Mouse (Mus musculus) heart, embryonic 10.5 days (tissue): ENCODE measurements around the gene Uggt1. TPM values are rescaled to one million over a fixed set of nuclear protein-coding genes. Genes with fewer than 3 reads are reported as not detected.
A peak's percentile ranks its signal among the peaks of the same experiment; 100 is the strongest.

Experiments used
- DNase-seq: peaks from one replicate; pipeline ENCODE4 v3.0.0-alpha.2; 2017; ENCODE audit warnings: low spot score
- H3K27ac ChIP-seq: fragments of 300-500 bp; sonication (generic); 2 replicates; pipeline ENCODE4 v1.5.1; 2016; ENCODE audit warnings: mild to moderate bottlenecking
- H3K27me3 ChIP-seq: fragments of 300-500 bp; sonication (generic); 2 replicates; pipeline ENCODE4 v1.6.1; 2016; ENCODE audit warnings: mild to moderate bottlenecking; ENCODE audit not compliant: poor library complexity, insufficient read depth, severe bottlenecking
- H3K36me3 ChIP-seq: fragments of 300-500 bp; sonication (generic); 2 replicates; pipeline ENCODE4 v1.6.1; 2016; ENCODE audit warnings: mild to moderate bottlenecking, moderate library complexity
- H3K4me1 ChIP-seq: fragments of 300-500 bp; sonication (generic); 2 replicates; pipeline ENCODE4 v1.6.1; 2016; ENCODE audit warnings: mild to moderate bottlenecking
- H3K4me3 ChIP-seq: fragments of 300-500 bp; sonication (generic); 2 replicates; pipeline ENCODE4 v1.5.1; 2016; ENCODE audit warnings: mild to moderate bottlenecking, moderate library complexity
- H3K9me3 ChIP-seq: fragments of 300-500 bp; sonication (generic); 2 replicates; pipeline ENCODE4 v1.6.1; 2016; ENCODE audit warnings: mild to moderate bottlenecking, moderate library complexity
- WGBS: fragments of 180-500 bp; shearing (Covaris S2); methylation state at CpG from one replicate; pipeline ENCODE4 v1.1.7; 2016; 5-methylcytosine and 5-hydroxymethylcytosine counted together
- polyA plus RNA-seq: library from polyadenylated mRNA; unstranded; fragments of >200 nt; fragmentation: Nextera tagmentation; extraction: Ambion mirVana; gene quantifications from 2 replicates; pipeline ENCODE4 v1.2.1, GENCODE M21; 2016

Gene Uggt1
- polyA plus RNA-seq, 1 experiment from 2014 or later: 51.9 TPM

GRCm38 (mm10) chr1:36228461-36228860 lies 16.1 kb downstream of the Uggt1 start:
- Histone ChIP-seq H3K27ac (no peak overlapping the region), H3K4me1 (no peaks in the 10 kb centered on the region), H3K36me3 (peaks cover 55% of the 10 kb centered on the region), H3K4me3 (no peak overlapping the region), H3K9me3 (no peaks in the 10 kb centered on the region), H3K27me3 (no peaks in the 10 kb centered on the region)
- no peak for DNase-seq
- WGBS: 85% methylated on average over 9 of the region's 9 CpGs

DNA sequence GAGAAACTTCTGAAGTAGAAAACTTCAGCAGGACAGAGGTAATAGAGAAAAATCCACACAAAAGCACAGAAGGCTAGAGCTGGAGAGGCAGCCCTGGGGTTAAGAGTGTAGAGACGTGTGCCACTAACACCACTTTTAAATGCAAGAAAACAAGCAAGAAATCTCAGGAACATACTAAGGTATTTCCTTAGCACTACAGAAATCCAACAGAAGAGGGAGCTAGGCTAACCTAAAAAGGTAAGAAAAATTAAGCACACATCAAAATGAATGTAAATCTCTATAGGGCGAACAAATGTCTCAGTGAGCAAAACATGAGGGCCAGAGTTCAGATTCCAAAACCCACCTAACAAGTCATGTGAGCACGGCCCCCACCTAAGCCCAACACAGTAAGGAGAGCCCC lies 19.9 kb downstream of the Uggt1 start:
- 85% methylated on average over 3 of the region's 3 CpGs for WGBS
- Histone ChIP-seq H3K4me3 (no peak overlapping the region), H3K36me3 (peaks cover 65% of the 10 kb centered on the region), H3K27me3 (no peaks in the 10 kb centered on the region), H3K9me3 (no peaks in the 10 kb centered on the region), H3K27ac (no peak overlapping the region), H3K4me1 (no peaks in the 10 kb centered on the region)
- no peak for DNase-seq

DNA sequence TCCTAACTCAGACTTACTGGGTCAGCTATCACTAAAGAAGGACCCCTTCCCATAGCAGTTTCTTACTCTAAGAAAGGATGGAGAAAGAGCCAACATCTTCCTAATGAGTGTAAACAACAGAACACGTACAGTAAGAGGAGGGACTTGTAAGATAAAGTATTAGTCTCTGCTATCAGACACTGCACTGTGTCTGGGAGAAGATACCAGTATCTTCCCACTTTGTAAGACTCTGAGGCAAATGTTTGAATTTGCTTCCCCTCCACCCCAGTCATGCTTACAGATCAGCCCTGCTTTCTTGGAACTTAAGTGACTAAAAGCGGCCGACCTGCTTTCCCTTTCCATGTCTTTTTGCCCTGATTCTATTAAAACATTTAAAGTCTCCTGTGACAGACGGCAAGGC lies 30.2 kb downstream of the Uggt1 start:
- H3K27me3 ChIP-seq: no peaks in the 10 kb centered on the region
- 82% methylated on average over 4 of the region's 4 CpGs for WGBS
- H3K4me1 ChIP-seq: no peaks in the 10 kb centered on the region
- peaks cover 55% of the 10 kb centered on the region for H3K36me3 ChIP-seq
- no peak for DNase-seq
- no peaks in the 10 kb centered on the region for H3K9me3 ChIP-seq
- H3K4me3 ChIP-seq: no peak overlapping the region
- H3K27ac ChIP-seq: no peak overlapping the region

DNA sequence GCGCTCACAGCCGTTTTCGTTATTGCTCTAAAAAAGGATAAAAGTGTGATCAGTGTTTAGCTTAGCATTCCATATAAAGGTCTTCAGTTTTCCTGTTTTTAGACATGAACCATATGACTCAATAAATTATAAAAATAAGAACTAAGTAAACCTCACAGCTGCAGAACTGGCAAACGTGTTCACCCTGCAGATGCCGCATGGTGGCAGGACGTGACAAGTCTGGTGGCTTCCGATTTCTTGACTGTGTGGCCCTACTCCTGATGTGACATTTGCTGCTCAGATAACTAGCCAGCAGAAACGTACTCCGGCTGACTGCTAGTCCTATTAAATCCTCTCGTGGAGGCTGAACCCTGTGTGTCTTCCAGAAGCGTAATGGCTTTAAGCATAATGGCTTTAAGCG lies 42.8 kb downstream of the Uggt1 start:
- Histone ChIP-seq H3K9me3 (no peaks in the 10 kb centered on the region), H3K4me3 (no peak overlapping the region), H3K36me3 (peaks cover 50% of the 10 kb centered on the region), H3K27me3 (no peaks in the 10 kb centered on the region), H3K4me1 (no peaks in the 10 kb centered on the region), H3K27ac (no peak overlapping the region)
- WGBS: 94% methylated on average over 12 of the region's 12 CpGs
- no peak for DNase-seq

GRCm38 (mm10) chr1:36194482-36194881 lies 50.0 kb downstream of the Uggt1 start:
- Histone ChIP-seq H3K27ac (no peak overlapping the region), H3K27me3 (no peaks in the 10 kb centered on the region), H3K4me3 (no peak overlapping the region), H3K9me3 (no peaks in the 10 kb centered on the region), H3K4me1 (no peaks in the 10 kb centered on the region; the same call in 1 of the 2 replicates), H3K36me3 (peaks cover 87% of the 10 kb centered on the region)
- WGBS: 95% methylated on average over 3 of the region's 3 CpGs
- no peak for DNase-seq

DNA sequence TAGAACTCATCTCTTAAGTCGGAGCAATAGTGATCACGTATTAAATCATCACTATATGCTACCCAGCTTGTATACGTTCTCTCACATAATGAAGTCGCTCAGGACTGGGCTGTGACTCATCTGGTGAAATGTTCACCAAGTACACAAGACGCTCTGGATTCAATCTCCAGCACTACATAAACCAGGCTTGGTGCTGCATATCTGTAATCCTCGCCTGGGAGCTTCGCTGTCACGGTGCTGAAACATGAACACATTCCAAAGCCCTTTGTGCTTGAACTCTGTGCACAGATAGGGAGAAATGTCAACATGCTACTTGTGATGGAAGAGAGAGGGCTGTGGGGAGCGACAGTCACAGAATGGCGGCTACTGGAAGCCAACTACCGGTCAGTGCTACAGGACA lies 52.6 kb downstream of the Uggt1 start:
- Histone ChIP-seq H3K4me1 (no peaks in the 10 kb centered on the region; the same call in 1 of the 2 replicates), H3K27ac (no peak overlapping the region), H3K9me3 (no peaks in the 10 kb centered on the region), H3K27me3 (no peaks in the 10 kb centered on the region), H3K4me3 (no peak overlapping the region), H3K36me3 (peaks cover 90% of the 10 kb centered on the region)
- DNase-seq: peak; percentile 84
- WGBS: 51% methylated on average over 11 of the region's 11 CpGs

- Histone ChIP-seq H3K9me3 (no peaks in the 10 kb centered on the region), H3K4me3 (no peak overlapping the region), H3K27ac (no peak overlapping the region), H3K36me3 (peaks cover 75% of the 10 kb centered on the region), H3K4me1 (no peaks in the 10 kb centered on the region), H3K27me3 (no peaks in the 10 kb centered on the region)
- WGBS: 65% methylated on average over 5 of the region's 5 CpGs
- DNase-seq: no peak
These were observed 64.5 kb downstream of the Uggt1 start for GRCm38 (mm10) chr1:36180038-36180437.

GRCm38 (mm10) chr1:36173461-36173860 lies 71.1 kb downstream of the Uggt1 start:
- Histone ChIP-seq H3K36me3 (peaks cover 80% of the 10 kb centered on the region), H3K27ac (no peak overlapping the region), H3K27me3 (no peaks in the 10 kb centered on the region), H3K4me1 (no peaks in the 10 kb centered on the region), H3K4me3 (no peak overlapping the region), H3K9me3 (no peaks in the 10 kb centered on the region)
- 82% methylated on average over 8 of the region's 8 CpGs for WGBS
- no peak for DNase-seq

- H3K4me1 ChIP-seq: no peaks in the 10 kb centered on the region
- no peaks in the 10 kb centered on the region for H3K9me3 ChIP-seq
- no peak for DNase-seq
- H3K27ac ChIP-seq: no peak overlapping the region
- H3K4me3 ChIP-seq: no peak overlapping the region
- H3K36me3 ChIP-seq: peaks cover 77% of the 10 kb centered on the region
- H3K27me3 ChIP-seq: no peaks in the 10 kb centered on the region
- WGBS: 89% methylated on average over 6 of the region's 6 CpGs
These were observed 71.6 kb downstream of the Uggt1 start for GRCm38 (mm10) chr1:36172941-36173340.

- Histone ChIP-seq H3K36me3 (peaks cover 73% of the 10 kb centered on the region), H3K4me1 (peaks cover 30% of the 10 kb centered on the region), H3K4me3 (no peak overlapping the region), H3K27me3 (no peaks in the 10 kb centered on the region), H3K9me3 (no peaks in the 10 kb centered on the region), H3K27ac (no peak overlapping the region)
- WGBS: 59% methylated on average over 8 of the region's 8 CpGs
- no peak for DNase-seq
These were observed 81.8 kb downstream of the Uggt1 start for GRCm38 (mm10) chr1:36162687-36163086.

- WGBS: 21% methylated on average over 9 of the region's 9 CpGs
- Histone ChIP-seq H3K27me3 (no peaks in the 10 kb centered on the region), H3K27ac (no peak overlapping the region), H3K4me3 (no peak overlapping the region), H3K9me3 (no peaks in the 10 kb centered on the region), H3K36me3 (peaks cover 72% of the 10 kb centered on the region), H3K4me1 (peaks cover 30% of the 10 kb centered on the region)
- DNase-seq: peak; percentile 86
These were observed 83.3 kb downstream of the Uggt1 start for GRCm38 (mm10) chr1:36161208-36161607.

GRCm38 (mm10) chr1:36160246-36160645 lies 84.3 kb downstream of the Uggt1 start:
- Histone ChIP-seq H3K27me3 (no peaks in the 10 kb centered on the region), H3K4me3 (no peak overlapping the region), H3K27ac (peak overlapping the region; percentile 49; the same call in 1 of the 2 replicates), H3K36me3 (peaks cover 72% of the 10 kb centered on the region), H3K4me1 (peaks cover 30% of the 10 kb centered on the region), H3K9me3 (no peaks in the 10 kb centered on the region)
- DNase-seq: no peak
- 71% methylated on average over 8 of the region's 8 CpGs for WGBS

DNA sequence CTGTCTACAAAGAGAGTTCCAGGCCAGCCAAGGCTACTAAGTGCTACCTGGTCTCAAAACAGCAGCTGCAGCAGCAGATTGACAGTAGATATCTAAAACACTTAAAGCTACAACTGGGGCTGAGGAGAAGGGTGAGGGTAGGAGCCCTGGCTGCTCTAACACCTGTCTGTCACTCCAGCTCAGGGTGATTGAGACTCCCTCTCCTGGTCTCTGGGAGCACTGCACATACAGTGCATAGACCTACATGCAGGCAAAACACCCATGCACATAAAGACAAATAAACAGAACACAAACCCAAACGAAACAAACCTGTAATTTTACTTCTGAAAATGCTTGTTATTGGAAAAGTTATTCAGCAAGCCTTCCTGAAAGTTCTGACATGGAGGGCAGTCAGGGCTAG lies 95.1 kb downstream of the Uggt1 start:
- DNase-seq: no peak
- no peaks in the 10 kb centered on the region for H3K9me3 ChIP-seq
- H3K4me1 ChIP-seq: 0 out of 2 replicates have a peak, but pooled peaks cover 3% of the 10 kb centered on the region
- H3K27ac ChIP-seq: no peak overlapping the region
- no peaks in the 10 kb centered on the region for H3K27me3 ChIP-seq
- peaks cover 71% of the 10 kb centered on the region for H3K36me3 ChIP-seq
- WGBS: 63% methylated on average over 1 of the region's 1 CpGs
- H3K4me3 ChIP-seq: no peak overlapping the region

DNA sequence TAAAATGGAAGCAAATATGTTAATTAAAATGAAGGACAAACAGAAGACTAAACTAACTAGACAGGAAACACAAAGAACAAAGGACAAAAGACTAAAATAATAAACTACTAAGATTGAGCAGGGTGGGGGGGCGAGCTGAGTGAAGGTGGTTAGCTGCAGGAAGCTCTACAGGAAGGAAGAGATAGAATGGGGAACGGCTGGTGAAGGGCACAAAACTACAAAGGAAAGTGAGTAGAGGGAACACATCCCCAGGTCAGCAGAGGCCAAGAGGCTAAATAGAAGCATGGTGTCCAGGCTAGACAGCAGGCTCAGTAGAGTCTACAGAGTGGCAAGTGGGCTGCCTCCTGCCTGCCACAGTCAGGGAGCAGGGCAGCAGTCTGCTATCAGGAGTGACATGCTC lies 95.7 kb downstream of the Uggt1 start:
- Histone ChIP-seq H3K4me3 (no peak overlapping the region), H3K27me3 (no peaks in the 10 kb centered on the region), H3K27ac (no peak overlapping the region), H3K36me3 (peaks cover 71% of the 10 kb centered on the region), H3K4me1 (0 out of 2 replicates have a peak, but pooled peaks cover 3% of the 10 kb centered on the region), H3K9me3 (no peaks in the 10 kb centered on the region)
- no peak for DNase-seq
- 69% methylated on average over 2 of the region's 2 CpGs for WGBS
